Mouse (Mus musculus): ENCODE measurements at regions not wholly inside any gene's neighbourhood (a gene's known extent, or its start where the extent isn't known, plus 50 kb on each side); places are given as distances from the start of the nearest gene placed in this dataset.

DNA sequence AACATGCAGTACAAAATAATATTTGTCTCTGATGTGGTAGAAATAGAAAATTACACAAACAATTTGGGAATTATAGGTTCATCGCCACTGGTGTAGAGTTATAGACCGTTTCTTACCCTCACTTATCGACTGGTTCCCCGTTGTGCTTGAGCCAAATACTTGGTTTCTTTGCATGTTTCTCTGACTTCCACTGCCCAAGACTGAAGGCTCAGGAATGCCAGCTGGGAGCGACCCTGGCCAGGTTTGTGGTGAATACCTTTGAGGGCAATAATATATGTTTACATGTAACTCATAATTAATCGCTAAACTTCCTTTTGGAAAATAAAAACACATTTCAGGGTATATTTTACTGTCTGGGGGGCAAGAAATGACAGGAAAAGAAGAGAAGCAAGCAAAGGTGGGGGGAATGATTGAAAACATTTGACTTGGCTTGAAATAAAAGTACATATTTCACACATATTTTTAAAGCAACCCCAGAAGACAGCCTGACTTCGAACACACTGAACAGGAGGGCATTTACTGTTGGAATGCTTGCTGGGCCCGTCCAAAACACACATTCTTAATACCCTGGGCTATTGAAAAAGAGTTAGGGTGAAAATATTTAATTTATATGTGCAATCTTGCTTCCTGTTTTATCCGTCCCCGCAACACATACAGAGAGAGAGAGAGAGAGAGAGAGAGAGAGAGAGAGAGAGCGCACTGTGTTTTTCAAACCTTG, 75.3 kb upstream of the Ccn2 start:
- DNase-seq, result no peak

DNA sequence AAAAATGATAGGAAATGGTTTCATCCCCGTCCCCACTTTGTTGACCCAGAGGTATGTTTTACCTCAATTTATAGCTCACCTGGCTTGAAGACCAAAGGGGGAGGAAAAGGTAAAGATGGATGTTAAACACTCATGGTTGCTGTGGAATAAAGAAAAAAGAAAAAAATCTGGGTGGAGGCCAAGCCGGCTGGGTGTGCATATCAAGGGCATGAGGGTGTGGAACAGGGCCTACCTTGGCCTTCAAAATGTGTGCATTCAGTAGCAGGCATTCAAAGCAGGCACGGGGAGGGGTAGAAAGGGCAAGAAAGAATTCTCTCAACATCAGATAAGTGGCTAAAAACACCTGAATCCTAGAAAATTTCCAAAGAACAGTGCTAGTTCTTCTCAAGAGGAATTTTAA, 74.7 kb upstream of the Ccn2 start:
- no peak for DNase-seq

DNA sequence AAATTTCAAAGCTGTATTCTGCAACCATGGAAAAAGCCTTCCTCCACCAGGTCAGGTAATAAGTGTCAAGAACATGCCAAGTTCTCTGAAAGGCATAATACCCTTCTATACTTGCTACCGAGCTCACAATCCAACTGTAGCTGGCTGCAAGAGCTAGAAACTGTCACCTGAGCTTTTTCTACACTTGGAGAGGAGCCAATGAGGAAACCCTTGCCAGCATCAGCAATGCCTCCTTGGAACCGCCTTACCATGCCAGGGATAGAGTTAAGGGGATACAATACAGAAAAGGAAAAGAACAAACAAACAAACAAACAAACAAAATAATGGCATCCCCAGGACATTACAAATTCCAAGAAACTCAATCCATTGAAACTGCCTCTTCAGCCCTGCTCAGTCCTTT, 62.5 kb upstream of the Ccn2 start:
- DNase-seq, result no peak

DNA sequence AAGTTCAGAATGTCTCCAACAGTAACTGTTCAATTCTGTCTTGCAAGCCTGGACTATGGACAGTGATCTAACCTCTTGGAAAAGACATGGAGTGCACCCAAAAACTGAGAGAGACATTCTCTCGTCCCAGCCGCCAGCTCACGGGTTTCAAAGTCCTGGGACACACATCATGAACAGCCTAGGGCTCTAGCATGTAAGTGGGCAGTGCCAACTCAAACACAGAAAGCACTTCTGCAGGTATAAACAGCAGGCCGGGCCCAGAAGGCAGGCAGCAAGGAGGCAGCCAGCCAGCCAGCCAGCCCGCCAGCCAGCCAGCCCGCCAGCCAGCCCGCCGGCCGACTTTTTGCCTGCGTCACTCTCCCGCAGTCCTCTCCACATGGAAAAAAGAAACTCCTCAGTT, 60.3 kb upstream of the Ccn2 start:
- DNase-seq, result peak in 1 of 2 experiments; percentile 6

DNA sequence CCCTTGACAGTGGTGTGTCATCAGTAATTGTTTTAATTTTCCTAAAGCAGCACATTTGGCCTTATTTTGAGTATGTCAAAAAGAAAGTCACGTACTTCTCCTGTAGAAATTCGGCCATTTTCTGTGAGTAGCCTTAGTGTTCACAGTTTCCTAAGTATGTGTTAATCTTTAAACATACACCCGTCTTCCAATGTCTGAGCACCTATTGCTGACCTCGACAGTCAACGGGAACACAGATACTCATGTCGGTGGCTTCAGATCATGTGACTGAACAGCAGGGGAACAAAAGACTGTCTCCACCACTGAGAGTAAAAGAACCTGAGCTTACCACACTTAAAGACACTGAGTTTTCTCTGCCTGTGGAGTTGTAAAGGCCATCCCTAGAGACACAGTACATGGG, 59.8 kb upstream of the Ccn2 start:
- DNase-seq, result no peak

DNA sequence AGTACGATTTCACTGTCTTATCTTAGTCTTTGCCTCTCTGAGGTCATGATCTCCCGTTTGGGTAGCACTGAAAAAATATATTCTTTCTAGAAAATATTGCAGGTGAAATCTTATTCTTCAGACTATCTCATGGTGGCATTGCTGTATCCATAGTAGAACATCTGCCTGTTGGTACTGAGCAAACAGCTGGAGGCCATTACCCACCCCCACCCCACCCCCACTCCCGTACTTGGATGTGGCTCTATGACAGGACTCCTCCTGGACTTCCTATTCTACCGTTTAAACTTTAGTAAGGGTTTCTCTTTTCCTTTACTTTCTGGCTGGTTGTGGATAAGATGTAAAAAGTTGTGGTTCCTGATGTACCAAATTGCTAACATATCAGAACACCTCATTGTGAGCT, 53.3 kb upstream of the Ccn2 start:
- no peak for DNase-seq

Data from adrenal gland, postnatal 36 days (tissue).